Mouse (Mus musculus) right cerebral cortex, postnatal 14 days (tissue): Measurements from ENCODE around the gene Idh3g.
"Not testable (repeated sequence)": the region's sequence is repeated elsewhere in the genome, so short reads cannot be mapped to it uniquely, and the experiment has no call there.

Experiments
- DNase-seq: peaks from one replicate; pipeline ENCODE4 v3.0.0; 2022

Gene Idh3g

GRCm38 (mm10) chrX:73756334-73757140, 30.2 kb downstream of the Idh3g start, which contains the start of gene Plxnb3:
Gene Plxnb3 (plus strand): TSS chrX:73757090.
- no peak for DNase-seq

- DNase-seq, result no peak
Measured at GRCm38 (mm10) chrX:73748977-73749376, 37.7 kb downstream of the Idh3g start.

- no peak for DNase-seq
Measured at GRCm38 (mm10) chrX:73744774-73745481, 41.8 kb downstream of the Idh3g start.

- DNase-seq, result not testable (repeated sequence)
Measured at GRCm38 (mm10) chrX:73739841-73740240, 46.9 kb downstream of the Idh3g start.

GRCm38 (mm10) chrX:73739151-73739550, 47.5 kb downstream of the Idh3g start:
- no peak for DNase-seq

- DNase-seq, result no peak
Measured at GRCm38 (mm10) chrX:73738155-73738554, 48.5 kb downstream of the Idh3g start.

- no peak for DNase-seq
Measured at GRCm38 (mm10) chrX:73730908-73731307, 55.8 kb downstream of the Idh3g start.
